Mouse (Mus musculus): ENCODE results near the gene Dntt. TPM values are rescaled to one million over a fixed set of nuclear protein-coding genes. Genes with fewer than 3 reads are reported as not detected.

Dntt gene
- polyA plus RNA-seq, 1 experiment from 2014 or later: not detected

Other genes with a start within 250 kb of the Dntt start
- gene Ccnj, start 198.0 kb upstream of the Dntt start, polyA plus RNA-seq (2014; fragmentation: Nextera tagmentation; extraction: Ambion mirVana): 36.4 and 43.3 TPM in 2 replicates
- 16.1 and 16.2 TPM in 2 replicates for gene Zfp518a, start 134.6 kb upstream of the Dntt start, polyA plus RNA-seq (2014; fragmentation: Nextera tagmentation; extraction: Ambion mirVana)
- 0.31 and 0.41 TPM in 2 replicates for gene Blnk, start 34.7 kb upstream of the Dntt start, polyA plus RNA-seq (2014; fragmentation: Nextera tagmentation; extraction: Ambion mirVana)
- gene Opalin, start 47.8 kb downstream of the Dntt start, polyA plus RNA-seq (2014; fragmentation: Nextera tagmentation; extraction: Ambion mirVana): not detected in 2 replicates
- 0.95 and 1.1 TPM in 2 replicates for gene Tll2, start 177.6 kb downstream of the Dntt start, polyA plus RNA-seq (2014; fragmentation: Nextera tagmentation; extraction: Ambion mirVana)
- gene Tm9sf3, start 234.7 kb downstream of the Dntt start, polyA plus RNA-seq (2014; fragmentation: Nextera tagmentation; extraction: Ambion mirVana): 130 and 131 TPM in 2 replicates